Comparison of ENCODE assay signal across 8 mouse cellular contexts in genomic region chr1:23495412-23495811, GRCm38 (mm10).
DNase-seq lines count a peak whose midpoint lies in the region; ATAC-seq and TF ChIP-seq lines count a peak whose summit lies in the region.

No protein-coding gene starts in this region.

- no peaks in the 10 kb centered on the region for H3K36me3 ChIP-seq in lung, postnatal 0 days (ENCODE audit: insufficient read depth, low read length)
- H3K36me3 ChIP-seq in stomach, postnatal 0 days (ENCODE audit: control insufficient read depth, insufficient read depth, low read length), result no peaks in the 10 kb centered on the region
- H3K36me3 ChIP-seq in midbrain, embryonic 15.5 days (replicated peaks), result no peaks in the 10 kb centered on the region
- H3K36me3 ChIP-seq in midbrain, embryonic 11.5 days (ENCODE audit: control insufficient read depth, insufficient read depth, low read length), result no peaks in the 10 kb centered on the region

- DNase-seq in heart, adult 18-20 months, result peak; percentile 1 to 56
- DNase-seq in heart, adult 11 months, result no peak
- peak; percentile 52 for DNase-seq in lung, postnatal 0 days (ENCODE audit: low spot score)
- no peak for DNase-seq in lung, postnatal 4 days
- DNase-seq in c-Kit-positive CD71-positive TER-119-negative erythroid progenitor cells, embryonic 14.5 days (ENCODE audit: low read depth), result peak; percentile 22
- DNase-seq in stomach, postnatal 0 days (ENCODE audit: low spot score), result no peak
- no peak for DNase-seq in midbrain, embryonic 11.5 days (ENCODE audit: low spot score, missing footprints)

- H3K9ac ChIP-seq in lung, postnatal 0 days (replicated peaks; ENCODE audit: low read depth), result no peak overlapping the region
- H3K9ac ChIP-seq in stomach, postnatal 0 days (ENCODE audit: low read length), result no peak overlapping the region
- H3K9ac ChIP-seq in midbrain, embryonic 15.5 days, result no peak overlapping the region
- no peak overlapping the region for H3K9ac ChIP-seq in midbrain, embryonic 11.5 days (ENCODE audit: low read length)

- H3K9me3 ChIP-seq in lung, postnatal 0 days (ENCODE audit: low read length), result no peaks in the 10 kb centered on the region
- H3K9me3 ChIP-seq in stomach, postnatal 0 days (ENCODE audit: control insufficient read depth, low read length), result no peaks in the 10 kb centered on the region
- no peaks in the 10 kb centered on the region for H3K9me3 ChIP-seq in midbrain, embryonic 15.5 days
- H3K9me3 ChIP-seq in midbrain, embryonic 11.5 days (ENCODE audit: control insufficient read depth, low read length), result no peaks in the 10 kb centered on the region

- no peak overlapping the region for H3K4me3 ChIP-seq in lung, postnatal 0 days (ENCODE audit: low read depth, low read length)
- no peak overlapping the region for H3K4me3 ChIP-seq in stomach, postnatal 0 days (ENCODE audit: low read depth, low read length)
- H3K4me3 ChIP-seq in midbrain, embryonic 15.5 days, result no peak overlapping the region
- H3K4me3 ChIP-seq in midbrain, embryonic 11.5 days (ENCODE audit: low read depth, low read length), result no peak overlapping the region

- no peak overlapping the region for H3K27ac ChIP-seq in lung, postnatal 0 days (ENCODE audit: low read length)
- no peak overlapping the region for H3K27ac ChIP-seq in stomach, postnatal 0 days (replicated peaks)
- no peak overlapping the region for H3K27ac ChIP-seq in midbrain, embryonic 15.5 days
- H3K27ac ChIP-seq in midbrain, embryonic 11.5 days (ENCODE audit: low read depth, low read length), result no peak overlapping the region

- ATAC-seq in lung, postnatal 0 days, result no peak
- ATAC-seq in stomach, postnatal 0 days (ENCODE audit: low FRiP score, low TSS enrichment), result no peak
- ATAC-seq in midbrain, embryonic 15.5 days (replicated peaks), result no peak
- ATAC-seq in midbrain, embryonic 11.5 days (ENCODE audit: low FRiP score), result no peak

- no peak overlapping the region for H3K4me2 ChIP-seq in lung, postnatal 0 days (replicated peaks; ENCODE audit: low read depth, low read length)
- H3K4me2 ChIP-seq in stomach, postnatal 0 days (replicated peaks; ENCODE audit: low read depth), result no peak overlapping the region
- no peak overlapping the region for H3K4me2 ChIP-seq in midbrain, embryonic 15.5 days
- no peak overlapping the region for H3K4me2 ChIP-seq in midbrain, embryonic 11.5 days

- TF ChIP-seq CTCF in lung, postnatal 0 days (IDR thresholded peaks at IDR 0.05), result peak; percentile 55
- peak; percentile 61 for TF ChIP-seq CTCF in stomach, postnatal 0 days (IDR thresholded peaks at IDR 0.05; ENCODE audit: low read depth)

- no peaks in the 10 kb centered on the region for H3K4me1 ChIP-seq in lung, postnatal 0 days (ENCODE audit: insufficient read depth, low read depth, low read length)
- H3K4me1 ChIP-seq in stomach, postnatal 0 days (replicated peaks; ENCODE audit: control insufficient read depth, insufficient read depth), result no peaks in the 10 kb centered on the region
- 0 out of 2 replicates have a peak, but pooled peaks cover 2% of the 10 kb centered on the region for H3K4me1 ChIP-seq in midbrain, embryonic 15.5 days
- H3K4me1 ChIP-seq in midbrain, embryonic 11.5 days (ENCODE audit: control insufficient read depth, insufficient read depth, low read length), result no peaks in the 10 kb centered on the region

- H3K27me3 ChIP-seq in lung, postnatal 0 days (replicated peaks; ENCODE audit: insufficient read depth, low read length), result no peaks in the 10 kb centered on the region
- H3K27me3 ChIP-seq in stomach, postnatal 0 days (ENCODE audit: control insufficient read depth, insufficient read depth, low read length), result no peaks in the 10 kb centered on the region
- H3K27me3 ChIP-seq in midbrain, embryonic 15.5 days (replicated peaks), result no peaks in the 10 kb centered on the region
- no peaks in the 10 kb centered on the region for H3K27me3 ChIP-seq in midbrain, embryonic 11.5 days (ENCODE audit: control insufficient read depth, insufficient read depth, low read length)

- WGBS in lung, postnatal 0 days, result 41% methylated on average over 4 of the region's 4 CpGs
- WGBS in stomach, postnatal 0 days, result 50% methylated on average over 4 of the region's 4 CpGs
- whole genome bisulfite sequencing in midbrain, embryonic 15.5 days, result 50% methylated on average over 4 of the region's 4 CpGs
- 53% methylated on average over 4 of the region's 4 CpGs for WGBS in midbrain, embryonic 11.5 days

- TF ChIP-seq EP300 in lung, postnatal 0 days (IDR thresholded peaks at IDR 0.05), result no peak
- TF ChIP-seq EP300 in stomach, postnatal 0 days (optimal IDR thresholded peaks at IDR 0.05), result no peak

Comparison
In these comparisons a context has a peak if more than half of its experiments do, and no peak if none do; other contexts are left out.
1. DNase-seq: peak in heart, adult 18-20 months (2 of 2), lung, postnatal 0 days (single experiment) and c-Kit-positive CD71-positive TER-119-negative erythroid progenitor cells, embryonic 14.5 days (single experiment); none in heart, adult 11 months (single experiment), lung, postnatal 4 days (0 of 2), stomach, postnatal 0 days (single experiment) and midbrain, embryonic 11.5 days (single experiment).